In genomic region chr6:129746151-129746550, GRCm38 (mm10) we compare ENCODE assay signal across 41 mouse cellular contexts. TPM values are rescaled to one million over a fixed set of nuclear protein-coding genes. Genes with fewer than 3 reads are reported as not detected.
A peak's percentile ranks its signal among the peaks of the same experiment; 100 is the strongest.
DNase-seq lines count a peak whose midpoint lies in the region; ATAC-seq lines count a peak whose summit lies in the region.
"Had no signal": no experiment of that assay in that cellular context is flagged by ENCODE, and none has a peak within 500 bp of the region (broad histone marks: within the 10 kb centered on the region; RNA-seq: fewer than 3 reads in every experiment).

No protein-coding gene starts in this region.

- no peaks in the 10 kb centered on the region for H3K27me3 ChIP-seq in liver, embryonic 11.5 days (replicated peaks; ENCODE audit: control insufficient read depth, insufficient read depth, low read length)
- H3K27me3 ChIP-seq in liver, embryonic 12.5 days (replicated peaks): no peaks in the 10 kb centered on the region
- no peaks in the 10 kb centered on the region for H3K27me3 ChIP-seq in hindbrain, embryonic 12.5 days
- H3K27me3 ChIP-seq: embryonic facial prominence, embryonic 12.5 days; forebrain, embryonic 15.5 days; hindbrain, embryonic 15.5 days had no signal

- H3K27ac ChIP-seq in liver, embryonic 11.5 days (ENCODE audit: low read depth, low read length): no peak overlapping the region
- no peak overlapping the region for H3K27ac ChIP-seq in liver, embryonic 12.5 days
- H3K27ac ChIP-seq in hindbrain, embryonic 12.5 days: no peak overlapping the region
- H3K27ac ChIP-seq: embryonic facial prominence, embryonic 12.5 days; forebrain, embryonic 10.5 days; forebrain, embryonic 15.5 days; hindbrain, embryonic 15.5 days; kidney, postnatal 0 days; macrophage; stomach, postnatal 0 days had no signal

- H3K9me3 ChIP-seq in liver, embryonic 11.5 days (ENCODE audit: control insufficient read depth, low read length): no peaks in the 10 kb centered on the region
- no peaks in the 10 kb centered on the region for H3K9me3 ChIP-seq in liver, embryonic 12.5 days (replicated peaks)
- no peaks in the 10 kb centered on the region for H3K9me3 ChIP-seq in hindbrain, embryonic 12.5 days (replicated peaks)
- H3K9me3 ChIP-seq: forebrain, embryonic 15.5 days; hindbrain, embryonic 15.5 days had no signal

- H3K4me2 ChIP-seq in liver, embryonic 11.5 days: no peak overlapping the region
- H3K4me2 ChIP-seq in liver, embryonic 12.5 days: no peak overlapping the region
- no peak overlapping the region for H3K4me2 ChIP-seq in hindbrain, embryonic 12.5 days (replicated peaks)
- H3K4me2 ChIP-seq: embryonic facial prominence, embryonic 12.5 days; forebrain, embryonic 15.5 days; heart, embryonic 11.5 days; hindbrain, embryonic 15.5 days; midbrain, embryonic 11.5 days had no signal

- H3K36me3 ChIP-seq in liver, embryonic 11.5 days (ENCODE audit: control insufficient read depth, insufficient read depth, low read length): no peaks in the 10 kb centered on the region
- H3K36me3 ChIP-seq in liver, embryonic 12.5 days: no peaks in the 10 kb centered on the region
- H3K36me3 ChIP-seq in hindbrain, embryonic 12.5 days: no peaks in the 10 kb centered on the region
- H3K36me3 ChIP-seq: embryonic facial prominence, embryonic 12.5 days; forebrain, embryonic 10.5 days; forebrain, embryonic 15.5 days; hindbrain, embryonic 15.5 days had no signal

- H3K4me1 ChIP-seq in liver, embryonic 11.5 days (replicated peaks; ENCODE audit: control insufficient read depth, insufficient read depth, low read length): no peaks in the 10 kb centered on the region
- no peaks in the 10 kb centered on the region for H3K4me1 ChIP-seq in liver, embryonic 12.5 days
- no peaks in the 10 kb centered on the region for H3K4me1 ChIP-seq in hindbrain, embryonic 12.5 days
- H3K4me1 ChIP-seq: embryonic facial prominence, embryonic 12.5 days; forebrain, embryonic 10.5 days; forebrain, embryonic 15.5 days; hindbrain, embryonic 15.5 days had no signal

- peak; percentile 49; the same call in 1 of the 2 replicates for ATAC-seq in liver, embryonic 11.5 days (replicated peaks; ENCODE audit: low FRiP score)
- ATAC-seq in liver, embryonic 12.5 days: peak; percentile 21; the same call in 1 of the 2 replicates
- ATAC-seq in monocyte, adult 5-6 weeks (replicated peaks; ENCODE audit: insufficient number of reproducible peaks, low FRiP score, low TSS enrichment, poor library complexity, severe bottlenecking): peak; percentile 27; the same call in 1 of the 2 replicates
- no peak for ATAC-seq in hindbrain, embryonic 12.5 days (ENCODE audit: low FRiP score)
- ATAC-seq: forebrain, embryonic 15.5 days; inflammation-experienced regulatory T-cells, adult 6 months; lung, postnatal 0 days; midbrain, embryonic 16.5 days had no signal

- H3K4me3 ChIP-seq in liver, embryonic 11.5 days (ENCODE audit: low read depth, low read length): no peak overlapping the region
- H3K4me3 ChIP-seq in liver, embryonic 12.5 days: no peak overlapping the region
- H3K4me3 ChIP-seq in hindbrain, embryonic 12.5 days: no peak overlapping the region
- H3K4me3 ChIP-seq: embryonic facial prominence, embryonic 12.5 days; forebrain, embryonic 10.5 days; forebrain, embryonic 15.5 days; hindbrain, embryonic 15.5 days; myocyte had no signal

- DNase-seq in liver, embryonic 11.5 days (ENCODE audit: low spot score): no peak
- no peak for DNase-seq in liver
- no peak for DNase-seq in T-cell, adult 2 months (ENCODE audit: low spot score)
- no peak for DNase-seq in cerebellum, adult 9-10 months
- DNase-seq: adrenal gland, adult 8-10 months; cerebellum, adult 8-10 months; embryo, embryonic 11 days; gastrocnemius, postnatal 25 days; heart, adult 11 months; kidney, adult 18-20 months; right cerebral cortex, postnatal 25 days; thymus, adult 18-20 months; thymus, postnatal 25 days had no signal

- H3K9ac ChIP-seq in liver, embryonic 11.5 days (ENCODE audit: low read depth, low read length): no peak overlapping the region
- no peak overlapping the region for H3K9ac ChIP-seq in liver, embryonic 12.5 days
- H3K9ac ChIP-seq in hindbrain, embryonic 12.5 days: no peak overlapping the region
- H3K9ac ChIP-seq: embryonic facial prominence, embryonic 12.5 days; forebrain, embryonic 15.5 days; hindbrain, embryonic 15.5 days had no signal

- 59% methylated on average over 3 of the region's 3 CpGs for WGBS in liver, embryonic 11.5 days
- 42% methylated on average over 3 of the region's 3 CpGs for WGBS in liver, embryonic 12.5 days (ENCODE audit: insufficient replicate concordance)
- WGBS in hindbrain, embryonic 12.5 days: 56% methylated on average over 3 of the region's 3 CpGs

RNA-seq across cellular contexts. Expression of gene Klri2, which starts 5.9 kb away (rescaled TPM):
- not detected in 2 replicates for polyA plus RNA-seq in liver, embryonic 11.5 days (2014; fragmentation: Nextera tagmentation; extraction: Ambion mirVana)
- 0.04 TPM in 1 of 2 replicates, not detected in the other for polyA plus RNA-seq in liver, embryonic 12.5 days (2016; fragmentation: Nextera tagmentation; extraction: Ambion mirVana)
- total RNA-seq in monocyte, adult 5-6 weeks (2017): 97.7 to 348 TPM (median 123 TPM) in 3 replicates
- not detected in 2 replicates for polyA plus RNA-seq in hindbrain, embryonic 12.5 days (2016; fragmentation: Nextera tagmentation; extraction: Ambion mirVana)
- total RNA-seq: adrenal gland, postnatal 4 days; ES-E14; gastrocnemius, adult 18-20 months; gastrocnemius, postnatal 25 days; layer of hippocampus, postnatal 10 days; left cerebral cortex, adult 18-20 months had no signal
- polyA plus RNA-seq: embryonic facial prominence, embryonic 12.5 days; forebrain, embryonic 10.5 days; forebrain, embryonic 15.5 days; heart, embryonic 11.5 days; heart, postnatal 0 days; hindbrain, embryonic 15.5 days; inflammation-experienced regulatory T-cells, adult 6 months; limb, embryonic 11.5 days; liver, adult 2 months; midbrain, embryonic 11.5 days; midbrain, embryonic 16.5 days; myocyte; neural tube, embryonic 14.5 days; stomach, postnatal 0 days had no signal

RNA-seq across cellular contexts. Expression of gene Klri1, which starts 29.2 kb away (rescaled TPM):
- polyA plus RNA-seq in liver, embryonic 11.5 days (2014; fragmentation: Nextera tagmentation; extraction: Ambion mirVana): not detected in 2 replicates
- polyA plus RNA-seq in liver, embryonic 12.5 days (2016; fragmentation: Nextera tagmentation; extraction: Ambion mirVana): not detected in 2 replicates
- total RNA-seq in monocyte, adult 5-6 weeks (2017): 2.2 to 10.4 TPM (median 6.7 TPM) in 3 replicates
- not detected in 2 replicates for polyA plus RNA-seq in hindbrain, embryonic 12.5 days (2016; fragmentation: Nextera tagmentation; extraction: Ambion mirVana)
- total RNA-seq: adrenal gland, adult 8-10 months; adrenal gland, postnatal 4 days; ES-E14; gastrocnemius, adult 18-20 months; gastrocnemius, postnatal 25 days; hematopoietic stem cell, adult 5-6 weeks; layer of hippocampus, postnatal 10 days; left cerebral cortex, adult 18-20 months; left cerebral cortex, postnatal 14 days had no signal
- polyA plus RNA-seq: embryonic facial prominence, embryonic 12.5 days; forebrain, embryonic 10.5 days; forebrain, embryonic 15.5 days; frontal cortex, adult 2 months; heart, embryonic 11.5 days; heart, postnatal 0 days; kidney, postnatal 0 days; limb, embryonic 11.5 days; liver, adult 2 months; lung, postnatal 0 days; macrophage; midbrain, embryonic 11.5 days; midbrain, embryonic 16.5 days; myocyte; stomach, postnatal 0 days had no signal

RNA-seq across cellular contexts. Expression of gene Gm156, which starts 37.9 kb away (rescaled TPM):
- not detected in 2 replicates for polyA plus RNA-seq in liver, embryonic 11.5 days (2014; fragmentation: Nextera tagmentation; extraction: Ambion mirVana)
- not detected in 2 replicates for polyA plus RNA-seq in liver, embryonic 12.5 days (2016; fragmentation: Nextera tagmentation; extraction: Ambion mirVana)
- not detected in 3 replicates for total RNA-seq in monocyte, adult 5-6 weeks (2017)
- not detected in 2 replicates for polyA plus RNA-seq in hindbrain, embryonic 12.5 days (2016; fragmentation: Nextera tagmentation; extraction: Ambion mirVana)
- total RNA-seq: adrenal gland, adult 8-10 months; adrenal gland, postnatal 4 days; ES-E14; gastrocnemius, adult 18-20 months; gastrocnemius, postnatal 25 days; hematopoietic stem cell, adult 5-6 weeks; layer of hippocampus, postnatal 10 days; left cerebral cortex, adult 18-20 months; left cerebral cortex, postnatal 14 days; liver, adult 2 months had no signal
- polyA plus RNA-seq: embryonic facial prominence, embryonic 12.5 days; forebrain, embryonic 10.5 days; forebrain, embryonic 15.5 days; frontal cortex, adult 2 months; heart, embryonic 11.5 days; heart, postnatal 0 days; hindbrain, embryonic 15.5 days; inflammation-experienced regulatory T-cells, adult 6 months; kidney, postnatal 0 days; limb, embryonic 11.5 days; liver, adult 2 months; lung, postnatal 0 days; macrophage; midbrain, embryonic 11.5 days; midbrain, embryonic 16.5 days; myocyte; neural tube, embryonic 14.5 days; stomach, postnatal 0 days had no signal
